Mouse (Mus musculus) heart, embryonic 13.5 days (tissue): ENCODE results near the gene Incenp. TPM values are rescaled to one million over a fixed set of nuclear protein-coding genes. Genes with fewer than 3 reads are reported as not detected.
"Not testable (repeated sequence)": the region's sequence is repeated elsewhere in the genome, so short reads cannot be mapped to it uniquely, and the experiment has no call there.

Experiments
- ATAC-seq: fragments of 200-750 bp; cut with Nextera tagmentation; 2 replicates; pipeline ENCODE4 v1.8.0; 2017; ENCODE audit warnings: moderate TSS enrichment; ENCODE audit not compliant: insufficient number of reproducible peaks, low FRiP score, low TSS enrichment; ENCODE audit errors: extremely low read depth
- H3K27ac ChIP-seq: fragments of 300-500 bp; sonication (generic); replicated peaks from 2 replicates; pipeline ENCODE4 v1.5.1; 2015; ENCODE audit warnings: moderate library complexity, mild to moderate bottlenecking, inconsistent platforms
- H3K27me3 ChIP-seq: fragments of 300-500 bp; sonication (generic); replicated peaks from 2 replicates; pipeline ENCODE4 v1.6.1; 2015; ENCODE audit warnings: mild to moderate bottlenecking, inconsistent platforms
- H3K36me3 ChIP-seq: fragments of 300-500 bp; sonication (generic); 2 replicates; pipeline ENCODE4 v1.6.1; 2015; ENCODE audit warnings: mild to moderate bottlenecking, inconsistent platforms
- H3K4me1 ChIP-seq: fragments of 300-500 bp; sonication (generic); 2 replicates; pipeline ENCODE4 v1.6.1; 2015; ENCODE audit warnings: inconsistent platforms
- H3K4me2 ChIP-seq: fragments of 300-500 bp; sonication (generic); 2 replicates; pipeline ENCODE4 v1.6.1; 2015; ENCODE audit warnings: inconsistent platforms, mild to moderate bottlenecking, moderate library complexity
- H3K4me3 ChIP-seq: fragments of 300-500 bp; sonication (generic); 2 replicates; pipeline ENCODE4 v1.5.1; 2015; ENCODE audit warnings: moderate library complexity, mild to moderate bottlenecking, inconsistent platforms
- H3K9ac ChIP-seq: fragments of 300-500 bp; sonication (generic); 2 replicates; pipeline ENCODE4 v1.6.1; 2015; ENCODE audit warnings: inconsistent platforms, mild to moderate bottlenecking, moderate library complexity
- H3K9me3 ChIP-seq: fragments of 300-500 bp; sonication (generic); 2 replicates; pipeline ENCODE4 v1.6.1; 2016; ENCODE audit warnings: inconsistent platforms
- WGBS: fragments of 180-500 bp; shearing (Covaris S2); methylation state at CpG from one replicate; pipeline ENCODE4 v1.1.7; 2015; ENCODE audit warnings: mixed read lengths; 5-methylcytosine and 5-hydroxymethylcytosine counted together
- microRNA-seq: library from miRNA; unstranded; fragments of <30 nt; microRNA quantifications from one replicate; pipeline ENCODE4, GENCODE M21; 2016
- polyA plus RNA-seq: library from polyadenylated mRNA; unstranded; fragments of >200 nt; fragmentation: Nextera tagmentation; extraction: Ambion mirVana; gene quantifications from 2 replicates; pipeline ENCODE4 v1.2.1, GENCODE M21; 2015

The Incenp gene
- polyA plus RNA-seq, 1 experiment from 2014 or later, result 68.6 TPM

- Histone ChIP-seq H3K27me3 (no peaks in the 10 kb centered on the region), H3K36me3 (peaks cover 96% of the 10 kb centered on the region), H3K9me3 (no peaks in the 10 kb centered on the region), H3K4me3 (no peak overlapping the region), H3K4me2 (no peak overlapping the region), H3K4me1 (no peaks in the 10 kb centered on the region), H3K27ac (no peak overlapping the region), H3K9ac (no peak overlapping the region)
- no peak for ATAC-seq
- WGBS, result 93% methylated on average over 20 of the region's 20 CpGs
Observed at GRCm38 (mm10) chr19:9878186-9878835, 21.0 kb downstream of the Incenp start.

DNA sequence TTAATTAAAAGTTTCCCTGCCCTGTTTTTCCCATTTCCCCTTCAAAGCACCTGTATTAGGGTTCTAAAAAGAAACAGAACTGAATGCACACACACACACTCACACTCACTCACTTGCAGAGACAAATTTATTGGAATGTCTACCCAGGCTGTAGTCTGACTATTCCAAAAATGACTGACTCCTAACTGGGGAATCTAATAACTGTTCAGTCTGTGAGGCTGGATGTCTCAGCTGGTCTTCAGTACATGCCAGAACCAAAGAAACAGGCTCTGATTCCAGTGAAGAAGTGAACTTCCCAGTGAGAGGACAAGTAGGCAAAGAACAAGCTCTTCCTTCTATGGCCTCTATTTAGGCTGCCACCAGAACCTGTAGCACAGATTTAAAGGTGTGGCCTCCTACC is 33.9 kb downstream of the Incenp start:
- Histone ChIP-seq H3K4me1 (no peaks in the 10 kb centered on the region), H3K27me3 (no peaks in the 10 kb centered on the region), H3K27ac (no peak overlapping the region), H3K36me3 (peaks cover 6% of the 10 kb centered on the region; the same call in 1 of the 2 replicates), H3K9ac (no peak overlapping the region), H3K4me2 (no peak overlapping the region), H3K4me3 (no peak overlapping the region), H3K9me3 (no peaks in the 10 kb centered on the region)
- no peak for ATAC-seq

GRCm38 (mm10) chr19:9864856-9865255 is 34.5 kb downstream of the Incenp start:
- no peak overlapping the region for H3K4me2 ChIP-seq
- H3K9ac ChIP-seq, result no peak overlapping the region
- no peaks in the 10 kb centered on the region for H3K27me3 ChIP-seq
- H3K27ac ChIP-seq, result no peak overlapping the region
- no peaks in the 10 kb centered on the region for H3K4me1 ChIP-seq
- H3K36me3 ChIP-seq, result peaks cover 5% of the 10 kb centered on the region; the same call in 1 of the 2 replicates
- 67% methylated on average over 1 of the region's 1 CpGs for WGBS
- ATAC-seq, result no peak
- H3K4me3 ChIP-seq, result no peak overlapping the region
- H3K9me3 ChIP-seq, result no peaks in the 10 kb centered on the region

DNA sequence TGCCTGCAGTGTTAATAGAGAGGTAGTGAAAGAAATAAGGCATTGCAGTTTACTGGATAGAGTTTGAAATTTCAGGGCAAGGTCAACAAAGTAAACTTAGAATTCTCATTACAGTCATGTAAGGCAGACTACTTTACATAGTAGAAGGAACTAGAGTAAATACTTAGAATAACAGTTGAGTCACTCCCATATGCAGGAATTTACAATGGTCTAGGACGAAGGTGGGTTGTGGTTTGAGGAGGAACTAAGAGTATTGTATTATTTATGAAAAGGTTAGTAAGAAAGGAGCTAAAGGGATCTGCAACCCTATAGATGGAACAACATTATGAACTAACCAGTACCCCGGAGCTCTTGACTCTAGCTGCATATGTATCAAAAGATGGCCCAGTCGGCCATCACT is 38.5 kb downstream of the Incenp start:
- WGBS, result 79% methylated on average over 3 of the region's 3 CpGs
- H3K9me3 ChIP-seq, H3K27me3 ChIP-seq, H3K36me3 ChIP-seq, H3K9ac ChIP-seq, H3K4me3 ChIP-seq, H3K4me2 ChIP-seq, ATAC-seq, H3K4me1 ChIP-seq, H3K27ac ChIP-seq: not testable (repeated sequence)

DNA sequence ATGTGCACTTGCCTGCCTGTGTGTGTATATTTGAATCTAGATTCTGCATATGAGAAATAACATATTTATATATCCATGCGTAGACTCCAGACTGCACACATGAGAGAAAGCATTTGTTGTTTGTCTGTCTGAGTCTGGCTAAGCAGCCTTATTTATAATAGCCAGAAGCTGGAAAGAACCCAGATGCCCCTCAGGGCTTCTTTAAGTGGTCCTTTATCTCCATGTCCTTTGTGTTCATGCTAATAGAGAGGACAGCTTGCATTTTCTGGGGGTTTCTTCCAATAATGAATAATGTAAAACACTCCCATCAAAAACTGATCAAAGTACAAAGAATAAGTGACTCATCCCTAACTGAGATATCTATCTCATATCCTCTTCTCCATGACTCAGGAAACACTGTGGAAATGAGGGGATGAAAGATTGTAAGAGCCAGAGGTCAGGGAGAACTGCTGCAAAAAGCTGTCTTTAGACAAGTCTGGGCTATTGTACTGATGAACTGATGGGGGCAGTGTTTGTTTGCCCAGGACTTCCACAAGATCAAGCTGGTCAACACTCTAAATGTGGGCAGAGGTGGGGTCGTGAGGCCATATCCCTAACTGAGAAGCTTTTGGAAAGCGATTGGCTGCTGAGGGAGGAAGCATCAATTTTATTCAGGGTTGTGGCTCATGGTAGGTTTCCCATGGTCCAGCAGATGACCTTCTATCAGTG is 49.8 kb downstream of the Incenp start:
- WGBS, result 54% methylated on average over 3 of the region's 3 CpGs
- not testable (repeated sequence) for H3K4me1 ChIP-seq, H3K9me3 ChIP-seq, H3K9ac ChIP-seq, H3K4me2 ChIP-seq, ATAC-seq, H3K4me3 ChIP-seq, H3K27me3 ChIP-seq, H3K27ac ChIP-seq, H3K36me3 ChIP-seq

GRCm38 (mm10) chr19:9847262-9847661 is 52.1 kb downstream of the Incenp start, which contains the start of gene Scgb2a2:
TSS of gene Scgb2a2 (plus strand) at chr19:9847562.
- no peak for ATAC-seq
- no peaks in the 10 kb centered on the region for H3K36me3 ChIP-seq
- no peaks in the 10 kb centered on the region for H3K4me1 ChIP-seq
- H3K4me2 ChIP-seq, result no peak within 1 kb of the TSS
- H3K27ac ChIP-seq, result no peak within 1 kb of the TSS
- H3K27me3 ChIP-seq, result no peaks in the 10 kb centered on the region
- no peak within 1 kb of the TSS for H3K9ac ChIP-seq
- no peaks in the 10 kb centered on the region for H3K9me3 ChIP-seq
- H3K4me3 ChIP-seq, result no peak within 1 kb of the TSS
- 69% methylated on average over 2 of the region's 2 CpGs for WGBS

GRCm38 (mm10) chr19:9837341-9837715 is 62.0 kb downstream of the Incenp start:
- Histone ChIP-seq H3K4me2 (no peak overlapping the region), H3K4me1 (no peaks in the 10 kb centered on the region), H3K4me3 (no peak overlapping the region), H3K36me3 (no peaks in the 10 kb centered on the region), H3K27me3 (no peaks in the 10 kb centered on the region), H3K9ac (no peak overlapping the region), H3K9me3 (no peaks in the 10 kb centered on the region), H3K27ac (no peak overlapping the region)
- WGBS, result 52% methylated on average over 2 of the region's 2 CpGs
- ATAC-seq, result no peak

DNA sequence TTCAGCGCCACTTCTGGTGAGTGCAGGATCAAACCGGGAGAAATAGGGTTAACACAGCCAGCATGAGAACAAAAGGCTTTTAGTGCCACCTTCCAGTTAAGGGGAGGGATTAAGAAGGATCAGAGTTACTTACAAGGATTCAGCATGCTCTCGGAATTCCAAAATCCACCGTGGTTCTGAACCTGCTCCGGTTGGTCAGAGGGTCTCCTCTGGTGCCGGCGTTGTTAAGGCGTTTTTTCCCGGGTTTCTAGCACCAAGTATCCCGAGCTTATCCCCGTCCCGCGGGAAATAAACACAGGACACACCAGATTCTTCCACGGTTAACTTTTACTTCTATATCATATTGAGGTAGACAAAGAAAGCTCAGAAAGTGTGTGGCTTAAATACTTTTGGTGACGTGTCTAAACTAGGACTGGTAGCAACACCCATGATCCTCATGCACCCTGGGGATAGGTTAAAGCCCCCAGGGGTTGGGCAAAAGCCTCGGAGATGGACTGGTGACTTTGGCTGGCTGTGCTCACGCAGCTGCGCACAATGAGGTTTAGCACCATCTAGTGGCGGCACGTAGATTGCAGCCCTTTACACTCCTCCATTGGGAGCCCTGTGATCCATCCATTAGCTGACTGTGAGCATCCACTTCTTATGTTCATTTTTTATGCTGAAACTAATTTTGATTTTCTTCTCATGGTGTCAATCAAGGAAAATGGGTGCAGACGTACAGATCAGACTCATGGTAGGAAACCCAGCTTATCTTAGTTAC is 62.6 kb downstream of the Incenp start:
- H3K4me1 ChIP-seq, H3K27me3 ChIP-seq, H3K36me3 ChIP-seq, ATAC-seq, H3K9me3 ChIP-seq: not testable (repeated sequence)
- H3K4me3 ChIP-seq, result peak overlapping the region; percentile 47
- H3K27ac ChIP-seq, result peak overlapping the region; percentile 73
- H3K9ac ChIP-seq, result peak overlapping the region; percentile 75
- 15% methylated on average over 18 of the region's 21 CpGs for WGBS
- peak overlapping the region; percentile 52 for H3K4me2 ChIP-seq

Small RNA genes within 50 kb of the gene (microRNA-seq; reads per million reads assigned to microRNA genes)
- gene Gm22369 (not detected), gene Gm24484 (not detected)

Other genes with a start within 250 kb of the Incenp start
- gene Scgb2a2, start 52.0 kb downstream of the Incenp start, polyA plus RNA-seq, result not detected in 2 replicates
- gene Fth1, start 81.0 kb upstream of the Incenp start, polyA plus RNA-seq, result 2,189 and 2,554 TPM in 2 replicates
- 0.23 and 0.27 TPM in 2 replicates for gene Best1, start 102.1 kb upstream of the Incenp start, polyA plus RNA-seq
- gene Rab3il1, start 102.1 kb upstream of the Incenp start, polyA plus RNA-seq, result 32.5 and 36.7 TPM in 2 replicates
- 39.4 and 41.9 TPM in 2 replicates for gene Fads3, start 142.0 kb upstream of the Incenp start, polyA plus RNA-seq
- 47.1 and 50.3 TPM in 2 replicates for gene Fads2, start 202.2 kb upstream of the Incenp start, polyA plus RNA-seq